Mouse (Mus musculus): ENCODE data around the gene Prkcd.

DNA sequence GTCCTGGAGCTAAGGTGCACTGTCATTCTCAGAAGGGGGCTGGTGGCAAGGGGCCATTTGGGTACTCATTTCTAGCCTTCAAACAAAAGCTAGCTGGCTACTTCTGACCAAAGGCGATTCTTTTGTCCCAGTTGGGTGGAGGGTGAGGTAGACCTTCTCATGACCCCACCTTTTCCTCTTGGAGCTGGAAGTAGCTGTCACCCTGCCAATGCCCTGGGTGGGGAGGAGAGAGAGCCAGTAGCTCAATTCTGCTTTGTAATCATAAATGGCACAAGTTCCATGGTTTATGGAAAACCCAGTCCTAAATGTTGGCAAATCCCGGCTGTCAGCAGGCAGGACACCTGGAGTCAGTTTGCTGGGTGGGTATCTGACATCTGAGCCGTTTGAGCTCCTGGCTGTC, 40.1 kb upstream of the Prkcd start:
- TF ChIP-seq USF1 (IDR thresholded peaks at IDR 0.05; ENCODE audit: low read depth) = no peak
- TF ChIP-seq CTCF (IDR thresholded peaks at IDR 0.05; ENCODE audit: control insufficient read depth, insufficient read depth, insufficient read length) = no peak
- no peak for TF ChIP-seq CEBPB (IDR thresholded peaks at IDR 0.05; ENCODE audit: low read depth)
- TF ChIP-seq MYOG (IDR thresholded peaks at IDR 0.05; ENCODE audit: control insufficient read depth, extremely low read depth, insufficient read length) = no peak
- TF ChIP-seq MAX (IDR thresholded peaks at IDR 0.05) = no peak
- TF ChIP-seq MYOD1 (IDR thresholded peaks at IDR 0.05; ENCODE audit: control insufficient read depth, insufficient read length, low read depth) = no peak
